ENCODE assay signal across 8 mouse cellular contexts in genomic region chr14:124222447-124222846, GRCm38 (mm10).
DNase-seq lines count a peak whose midpoint lies in the region; ATAC-seq lines count a peak whose summit lies in the region.

No protein-coding gene starts in this region.

- ATAC-seq in embryonic facial prominence, embryonic 11.5 days (replicated peaks; ENCODE audit: insufficient number of reproducible peaks, low FRiP score, low TSS enrichment, low read depth): no peak; the same call in 1 of the 2 replicates
- peak; percentile 62 for ATAC-seq in midbrain, embryonic 11.5 days (ENCODE audit: low FRiP score)
- peak; percentile 75 for ATAC-seq in forebrain, embryonic 16.5 days
- no peak for ATAC-seq in erythroblast, adult 5-6 weeks (replicated peaks; ENCODE audit: low FRiP score, poor library complexity, severe bottlenecking)
- no peak for ATAC-seq in CD4-positive, CD25-positive, alpha-beta regulatory T cell, adult 4 months

- no peaks in the 10 kb centered on the region for H3K27me3 ChIP-seq in embryonic facial prominence, embryonic 11.5 days (ENCODE audit: control insufficient read depth, insufficient read depth, low read length)
- H3K27me3 ChIP-seq in embryonic facial prominence, embryonic 10.5 days (replicated peaks; ENCODE audit: low read depth, poor library complexity, severe bottlenecking): no peaks in the 10 kb centered on the region
- H3K27me3 ChIP-seq in midbrain, embryonic 11.5 days (ENCODE audit: control insufficient read depth, insufficient read depth, low read length): no peaks in the 10 kb centered on the region
- no peaks in the 10 kb centered on the region for H3K27me3 ChIP-seq in midbrain, embryonic 10.5 days (ENCODE audit: low read depth, poor library complexity, severe bottlenecking)
- no peaks in the 10 kb centered on the region for H3K27me3 ChIP-seq in forebrain, embryonic 16.5 days (replicated peaks; ENCODE audit: control insufficient read depth, insufficient read depth, low read length)

- no peak overlapping the region for H3K4me3 ChIP-seq in embryonic facial prominence, embryonic 11.5 days (ENCODE audit: low read depth, low read length)
- H3K4me3 ChIP-seq in embryonic facial prominence, embryonic 10.5 days: no peak overlapping the region
- H3K4me3 ChIP-seq in midbrain, embryonic 11.5 days (ENCODE audit: low read depth, low read length): no peak overlapping the region
- H3K4me3 ChIP-seq in midbrain, embryonic 10.5 days: no peak overlapping the region
- H3K4me3 ChIP-seq in forebrain, embryonic 16.5 days (replicated peaks; ENCODE audit: low read length): no peak overlapping the region

- no peaks in the 10 kb centered on the region for H3K4me1 ChIP-seq in embryonic facial prominence, embryonic 11.5 days (ENCODE audit: control insufficient read depth, insufficient read depth, low read length)
- H3K4me1 ChIP-seq in embryonic facial prominence, embryonic 10.5 days: no peaks in the 10 kb centered on the region
- H3K4me1 ChIP-seq in midbrain, embryonic 11.5 days (ENCODE audit: control insufficient read depth, insufficient read depth, low read length): no peaks in the 10 kb centered on the region
- H3K4me1 ChIP-seq in midbrain, embryonic 10.5 days: no peaks in the 10 kb centered on the region
- H3K4me1 ChIP-seq in forebrain, embryonic 16.5 days (replicated peaks; ENCODE audit: control insufficient read depth, insufficient read depth, low read length): no peaks in the 10 kb centered on the region

- H3K27ac ChIP-seq in embryonic facial prominence, embryonic 11.5 days (replicated peaks; ENCODE audit: low read depth, low read length): no peak overlapping the region
- no peak overlapping the region for H3K27ac ChIP-seq in embryonic facial prominence, embryonic 10.5 days (replicated peaks)
- no peak overlapping the region for H3K27ac ChIP-seq in midbrain, embryonic 11.5 days (ENCODE audit: low read depth, low read length)
- H3K27ac ChIP-seq in midbrain, embryonic 10.5 days (replicated peaks): no peak overlapping the region
- H3K27ac ChIP-seq in forebrain, embryonic 16.5 days (ENCODE audit: low read length): no peak overlapping the region

- WGBS in embryonic facial prominence, embryonic 11.5 days: 32% methylated on average over 1 of the region's 1 CpGs
- 50% methylated on average over 1 of the region's 1 CpGs for WGBS in embryonic facial prominence, embryonic 10.5 days
- 53% methylated on average over 1 of the region's 1 CpGs for WGBS in midbrain, embryonic 11.5 days
- 36% methylated on average over 1 of the region's 1 CpGs for WGBS in midbrain, embryonic 10.5 days
- WGBS in forebrain, embryonic 16.5 days: 3% methylated on average over 1 of the region's 1 CpGs

- no peak overlapping the region for H3K4me2 ChIP-seq in embryonic facial prominence, embryonic 11.5 days (ENCODE audit: low read depth, low read length)
- H3K4me2 ChIP-seq in midbrain, embryonic 11.5 days: no peak overlapping the region
- H3K4me2 ChIP-seq in forebrain, embryonic 16.5 days (ENCODE audit: low read length): no peak overlapping the region

- no peaks in the 10 kb centered on the region for H3K9me3 ChIP-seq in embryonic facial prominence, embryonic 11.5 days (replicated peaks; ENCODE audit: control insufficient read depth, low read length)
- no peaks in the 10 kb centered on the region for H3K9me3 ChIP-seq in embryonic facial prominence, embryonic 10.5 days
- H3K9me3 ChIP-seq in midbrain, embryonic 11.5 days (ENCODE audit: control insufficient read depth, low read length): no peaks in the 10 kb centered on the region
- H3K9me3 ChIP-seq in midbrain, embryonic 10.5 days (replicated peaks): no peaks in the 10 kb centered on the region
- H3K9me3 ChIP-seq in forebrain, embryonic 16.5 days (ENCODE audit: control insufficient read depth, low read length): no peaks in the 10 kb centered on the region

- H3K9ac ChIP-seq in embryonic facial prominence, embryonic 11.5 days (replicated peaks; ENCODE audit: low read length): no peak overlapping the region
- H3K9ac ChIP-seq in midbrain, embryonic 11.5 days (ENCODE audit: low read length): no peak overlapping the region
- H3K9ac ChIP-seq in forebrain, embryonic 16.5 days (replicated peaks; ENCODE audit: low read depth, low read length): no peak overlapping the region

- no peaks in the 10 kb centered on the region for H3K36me3 ChIP-seq in embryonic facial prominence, embryonic 11.5 days (replicated peaks; ENCODE audit: control insufficient read depth, insufficient read depth, low read depth, low read length)
- H3K36me3 ChIP-seq in embryonic facial prominence, embryonic 10.5 days (replicated peaks): no peaks in the 10 kb centered on the region
- no peaks in the 10 kb centered on the region for H3K36me3 ChIP-seq in midbrain, embryonic 11.5 days (ENCODE audit: control insufficient read depth, insufficient read depth, low read length)
- no peaks in the 10 kb centered on the region for H3K36me3 ChIP-seq in midbrain, embryonic 10.5 days
- H3K36me3 ChIP-seq in forebrain, embryonic 16.5 days (ENCODE audit: control insufficient read depth, insufficient read depth): no peaks in the 10 kb centered on the region

- peak; percentile 70 for DNase-seq in embryonic facial prominence, embryonic 11.5 days (ENCODE audit: low spot score)
- no peak for DNase-seq in embryonic facial prominence, embryonic 10.5 days (ENCODE audit: low spot score)
- no peak for DNase-seq in midbrain, embryonic 11.5 days (ENCODE audit: low spot score, missing footprints)
- no peak for DNase-seq in midbrain, embryonic 10.5 days (ENCODE audit: low spot score)
- peak; percentile 14 for DNase-seq in retina, postnatal 7 days (ENCODE audit: low read depth, low spot score)

Comparison
In these comparisons a context has a peak if more than half of its experiments do, and no peak if none do; other contexts are left out.
1. DNase-seq: peak in embryonic facial prominence, embryonic 11.5 days (single experiment) and retina, postnatal 7 days (single experiment); none in embryonic facial prominence, embryonic 10.5 days (single experiment), midbrain, embryonic 11.5 days (single experiment) and midbrain, embryonic 10.5 days (single experiment).
2. ATAC-seq: peak in midbrain, embryonic 11.5 days (single experiment) and forebrain, embryonic 16.5 days (single experiment); none in embryonic facial prominence, embryonic 11.5 days (single experiment), erythroblast, adult 5-6 weeks (single experiment) and CD4-positive, CD25-positive, alpha-beta regulatory T cell, adult 4 months (single experiment).